Mouse (Mus musculus): ENCODE results near the gene Bbs2.

GRCm38 (mm10) chr8:94068793-94069192, 29.9 kb downstream of the Bbs2 start:
- TF ChIP-seq CTCF (IDR thresholded peaks at IDR 0.05; ENCODE audit: control insufficient read depth, insufficient read depth, low read length) (no peak), POLR2A (IDR thresholded peaks at IDR 0.05; ENCODE audit: borderline replicate concordance, control insufficient read depth, low read depth, low read length) (no peak)
